Mouse (Mus musculus): ENCODE data around the gene Frmd3.

DNA sequence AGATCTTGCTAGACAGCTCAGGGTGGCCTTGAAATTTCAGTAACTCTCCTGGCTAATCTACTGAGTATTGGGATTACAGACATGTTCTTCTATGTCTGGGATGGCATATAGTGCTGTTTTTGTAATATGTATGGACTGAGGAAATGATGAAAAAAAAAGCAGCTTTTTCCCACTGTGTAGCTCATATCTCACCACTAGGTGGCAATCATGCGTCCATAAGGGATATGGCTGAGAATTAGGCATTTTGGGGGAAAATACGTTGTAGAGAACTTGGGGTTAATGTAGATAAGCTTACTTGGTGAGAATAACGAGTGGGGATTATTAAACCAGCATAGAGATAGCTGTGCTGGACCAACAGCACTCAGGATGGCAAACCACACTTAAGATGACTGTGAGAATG is 209.1 kb downstream of the Frmd3 start:
- TF ChIP-seq CTCF (IDR thresholded peaks at IDR 0.05; ENCODE audit: control insufficient read depth, insufficient read depth, insufficient replicate concordance, low read depth, low read length) (no peak), POLR2A (IDR thresholded peaks at IDR 0.05; ENCODE audit: control insufficient read depth, low read depth, low read length) (no peak)

Data from testis, adult 2 months (tissue).